Mouse (Mus musculus) bone marrow, adult 2 months (tissue): ENCODE data around the gene Gpsm1.

Source experiments
- CTCF ChIP-seq: fragments of 200-500 bp; IDR thresholded peaks from 2 replicates; pipeline ENCODE4 v1.5.1; 2011; ENCODE audit warnings: low read length, control low read depth; ENCODE audit not compliant: control insufficient read depth, insufficient read depth
- POLR2A ChIP-seq: fragments of 200-500 bp; IDR thresholded peaks from 2 replicates; pipeline ENCODE4 v1.6.1; 2011; ENCODE audit warnings: low read depth, mild to moderate bottlenecking, control low read depth, low read length, borderline replicate concordance; ENCODE audit not compliant: control insufficient read depth

DNA sequence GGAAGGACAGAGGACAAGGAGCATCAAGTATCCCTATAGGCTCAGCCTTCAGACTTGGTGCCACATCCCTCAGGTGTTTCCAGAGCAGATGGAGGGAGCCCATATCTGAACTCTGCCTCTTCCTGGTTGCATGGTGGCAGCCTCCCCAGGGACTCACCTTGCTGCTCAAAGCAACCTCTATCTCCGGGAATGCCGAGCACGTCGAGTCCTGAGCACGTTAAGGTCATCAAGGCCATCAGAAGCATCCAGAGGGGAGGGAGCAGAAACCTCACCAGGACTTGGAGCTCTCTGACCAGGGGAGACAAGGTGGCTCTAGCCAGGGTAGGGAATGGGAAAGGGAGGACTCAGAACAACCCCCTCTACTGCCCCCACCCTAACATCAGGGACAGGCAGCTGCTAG lies 48.2 kb downstream of the Gpsm1 start:
- TF ChIP-seq CTCF (no peak), POLR2A (no peak)
